Mouse (Mus musculus) neutrophil, adult 59 days (primary cell): ENCODE results near the gene Cog8. TPM values are rescaled to one million over a fixed set of nuclear protein-coding genes. Genes with fewer than 3 reads are reported as not detected.

Experiments
- total RNA-seq, 2 experiments: library from RNA; stranded (reverse); gene quantifications; 1 replicate in 1 of 2; 2 replicates in 1 of 2; pipeline ENCODE4 v1.2.4; 2023

The Cog8 gene
- 10 to 100 TPM; 17.8 to 21.0 TPM for total RNA-seq

DNA sequence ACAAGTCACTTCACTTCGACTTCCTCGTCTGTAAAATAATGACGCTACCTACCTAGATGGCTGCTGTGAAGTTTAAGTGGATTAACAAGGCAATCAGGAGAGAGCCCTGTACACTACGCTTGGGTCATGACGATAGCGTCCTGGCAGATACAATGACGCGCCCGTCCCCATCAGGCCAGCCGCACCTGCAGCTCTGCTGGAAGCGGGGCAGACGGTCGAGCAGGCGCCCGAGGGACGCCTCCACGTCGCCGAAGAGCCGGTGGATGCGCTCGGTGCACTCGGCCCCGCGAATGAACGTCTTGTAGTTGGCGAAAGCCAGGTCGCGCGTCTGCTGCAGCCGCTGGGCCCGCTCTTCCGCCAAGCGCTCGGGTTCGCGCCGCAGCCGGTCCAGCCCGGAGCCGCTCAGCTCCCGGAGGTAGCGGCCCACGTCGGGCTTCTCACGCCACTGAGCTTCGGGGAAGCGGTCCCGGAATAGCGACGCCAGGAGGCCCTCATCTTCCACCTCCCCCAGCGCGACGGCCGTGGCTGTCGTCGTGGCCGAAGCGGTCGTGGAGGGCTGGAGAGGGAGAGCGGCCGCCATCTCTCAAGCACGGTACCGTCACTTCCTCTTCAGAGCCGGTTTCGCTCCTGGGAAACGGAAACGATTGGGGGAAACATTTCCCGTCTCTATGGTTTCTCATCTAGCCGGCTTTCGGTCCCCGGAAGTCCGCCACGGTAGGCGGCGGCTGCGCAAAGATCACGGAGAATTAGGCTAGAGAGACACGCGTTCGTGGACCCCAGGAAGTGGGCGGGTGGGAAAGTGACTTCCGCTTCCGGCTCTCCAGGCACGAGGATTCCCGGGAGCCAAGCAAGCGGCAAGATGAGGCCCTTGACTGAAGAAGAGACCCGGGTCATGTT is at the start of gene Cog8, which contains the start of gene Nip7:
Gene Cog8, minus strand, starts transcription at position 614 of the 897 bp plus-strand sequence.
Gene Nip7, plus strand, starts transcription at position 802 of the 897 bp plus-strand sequence.

DNA sequence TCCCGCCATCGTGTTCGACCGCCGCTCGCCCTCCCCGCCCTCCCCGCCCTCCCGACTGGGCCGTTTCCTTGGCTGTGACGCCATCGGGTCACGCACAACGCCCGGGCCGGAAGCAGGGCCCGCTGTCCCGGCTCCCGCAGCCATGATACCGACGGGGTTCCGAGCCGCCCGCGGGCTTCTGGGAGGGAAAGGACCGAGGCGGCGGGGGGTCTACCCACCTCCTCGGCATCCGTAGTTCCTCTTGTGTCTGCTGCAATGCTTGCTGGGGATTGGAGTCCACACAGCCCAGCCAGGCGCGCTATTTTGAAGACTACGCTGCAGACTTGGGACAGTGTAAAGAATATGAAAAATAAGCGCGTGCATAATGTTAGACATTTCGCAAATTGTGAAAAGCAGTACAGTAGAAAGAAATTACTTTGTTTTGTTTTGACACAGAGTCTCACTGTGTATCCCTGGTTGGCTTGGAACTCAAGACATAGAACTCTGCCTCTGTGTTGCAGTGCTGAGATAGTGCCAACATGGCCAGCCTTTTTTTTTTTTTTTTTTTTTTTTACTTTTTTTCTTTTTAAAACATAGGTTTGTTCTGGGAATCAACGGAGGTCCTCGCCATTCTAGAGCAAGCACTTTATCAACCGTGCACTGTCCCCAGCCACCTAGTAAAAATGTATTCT is 40.0 kb upstream of the Cog8 start, which contains the start of gene Terf2:
Gene Terf2, minus strand, starts transcription at position 182 of the 671 bp plus-strand sequence.

DNA sequence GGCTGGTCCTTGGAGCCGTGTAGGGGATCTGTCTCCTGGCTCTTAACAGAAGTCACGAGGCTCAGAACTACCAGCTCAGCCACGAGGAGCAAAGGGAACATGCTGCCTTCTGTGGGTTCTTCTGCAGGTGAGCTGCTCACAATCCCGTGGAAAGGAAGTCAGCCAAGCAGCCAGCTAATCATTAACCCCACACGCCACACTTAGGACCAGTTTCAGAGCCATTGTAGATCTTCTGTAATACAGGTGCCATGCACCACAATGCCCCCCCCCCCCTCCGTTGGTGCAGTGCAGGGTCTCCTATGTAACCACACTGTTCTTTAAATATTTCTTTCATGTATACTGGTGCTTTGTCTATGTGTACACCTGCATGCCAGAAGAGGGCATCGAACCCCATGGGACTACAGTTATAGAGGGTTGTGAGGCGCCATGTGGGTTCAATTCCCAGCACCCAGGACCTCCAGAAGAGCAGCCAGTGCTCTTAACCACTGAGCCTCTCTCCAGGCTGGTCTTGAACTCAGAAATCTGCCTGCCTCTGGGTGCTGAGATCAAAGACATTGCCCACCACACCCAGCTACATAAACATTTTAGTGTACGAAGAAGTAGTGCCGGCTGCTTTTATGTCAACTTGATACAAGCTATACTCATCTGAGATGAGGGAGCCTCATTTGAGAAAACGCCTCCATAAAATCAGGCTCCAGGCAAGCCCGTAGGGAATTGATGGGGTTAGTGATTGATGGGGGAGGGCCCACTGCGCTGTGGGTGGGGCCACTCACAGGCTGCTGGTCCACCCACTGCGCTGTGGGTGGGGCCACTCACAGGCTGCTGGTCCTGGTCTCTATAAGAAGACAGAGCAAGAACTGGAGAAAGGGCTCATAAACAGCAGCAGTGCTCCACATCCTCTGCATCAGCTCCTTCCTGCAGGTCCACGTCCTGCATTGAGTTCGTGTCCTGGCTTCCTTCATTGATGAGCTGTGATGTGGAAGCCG is 9.3 kb upstream of the Cog8 start, which contains the start of gene Tmed6:
Gene Tmed6, minus strand, starts transcription at position 134 of the 986 bp plus-strand sequence.

GRCm38 (mm10) chr8:107048061-107048941 is 8.2 kb downstream of the Cog8 start, which contains the start of gene Pdf:
Gene Pdf (minus strand): TSS chr8:107048614.

GRCm38 (mm10) chr8:107030650-107031576 is 25.6 kb downstream of the Cog8 start, which contains the start of gene Vps4a:
Gene Vps4a (plus strand): TSS chr8:107031222.

Other genes starting within 250 kb of the Cog8 start
- under 1 TPM in 1 of 2 experiments, not detected in 1; 0.16 TPM for gene Has3, start 186.4 kb downstream of the Cog8 start, total RNA-seq
- 10 to 100 TPM; 10.3 to 12.6 TPM for gene Utp4, start 163.1 kb downstream of the Cog8 start, total RNA-seq
- gene Sntb2, start 120.9 kb downstream of the Cog8 start, total RNA-seq = 10 to 100 TPM; 21.5 to 21.8 TPM
- gene Vps4a, start 25.5 kb downstream of the Cog8 start, total RNA-seq = 10 to 100 TPM; 23.2 to 28.6 TPM
- gene Pdf, start 8.1 kb downstream of the Cog8 start, total RNA-seq = 1 to 10 TPM; 3.0 to 4.7 TPM
- gene Nip7, start 188 bp upstream of the Cog8 start, total RNA-seq = 10 to 100 TPM; 22.5 to 23.4 TPM
- not detected for gene Tmed6, start 9.0 kb upstream of the Cog8 start, total RNA-seq
- gene Terf2, start 39.9 kb upstream of the Cog8 start, total RNA-seq = 10 to 100 TPM; 14.1 to 18.0 TPM
- 10 to 100 TPM; 21.5 to 21.8 TPM for gene Cyb5b, start 94.0 kb upstream of the Cog8 start, total RNA-seq
- 10 to 100 TPM; 71.6 to 79.1 TPM for gene Nfat5, start 236.8 kb upstream of the Cog8 start, total RNA-seq